Mouse (Mus musculus) gastrocnemius, postnatal 14 days (tissue): ENCODE results near the gene Rad23b. TPM values are rescaled to one million over a fixed set of nuclear protein-coding genes. Genes with fewer than 3 reads are reported as not detected.
"Not testable (repeated sequence)": the region's sequence is repeated elsewhere in the genome, so short reads cannot be mapped to it uniquely, and the experiment has no call there.

Experiments used
- DNase-seq: peaks from one replicate; pipeline ENCODE4 v3.0.0; 2021; ENCODE audit warnings: mixed read lengths
- intact Hi-C: fragments of 180-260 bp; cut with DNase I; formaldehyde crosslinking; loops from one replicate; pipeline ENCODE4 v1.15.1; 2025; ENCODE audit warnings: low total_unique reads
- long read RNA-seq, 2 experiments: library from polyadenylated mRNA; stranded (forward); transcript quantifications; one replicate each; pipeline ENCODE4 v2.0.0; 2021
- total RNA-seq, 2 experiments: library from RNA; stranded (reverse); gene quantifications; 2 replicates each; pipeline ENCODE4 v1.2.3; 2021

Gene Rad23b
- 100 to 1,000 TPM in 1 of 2 experiments, 10 to 100 TPM in 1; 97.2 to 114 TPM for total RNA-seq
- long read RNA-seq, experiment 1, transcript Rad23b-201 (10 exons, 3,810 nt): major isoform, 27 of 35 reads
- long read RNA-seq, experiment 1, partial matches to known transcripts: 6 of 35 reads
- long read RNA-seq, experiment 1, other reads (novel, unspliced or antisense): 2 of 35 reads
- long read RNA-seq, experiment 2, transcript Rad23b-201 (10 exons, 3,810 nt): major isoform, 36 of 48 reads
- long read RNA-seq, experiment 2, partial matches to known transcripts: 10 of 48 reads
- long read RNA-seq, experiment 2, other reads (novel, unspliced or antisense): 2 of 48 reads

- DNase-seq: peak; percentile 100
- intact Hi-C loops: no loop called here
These were observed at the start of gene Rad23b for GRCm38 (mm10) chr4:55349452-55350218. Gene Rad23b (plus strand): TSS chr4:55350043.

- intact Hi-C loops: no loop called here
- DNase-seq: no peak
These were observed 45.7 kb upstream of the Rad23b start for GRCm38 (mm10) chr4:55304121-55304520.

GRCm38 (mm10) chr4:55306636-55307035 is 43.2 kb upstream of the Rad23b start:
- DNase-seq: no peak

GRCm38 (mm10) chr4:55316726-55317125 is 33.1 kb upstream of the Rad23b start:
- intact Hi-C loops: no loop called here
- no peak for DNase-seq

More at GRCm38 (mm10) chr4:55306636-55307035, 43.2 kb upstream of the Rad23b start:
- intact Hi-C loops: no loop called here

- DNase-seq, intact Hi-C loops: not testable (repeated sequence)
These were observed 31.5 kb upstream of the Rad23b start for GRCm38 (mm10) chr4:55318350-55318749.

- no peak for DNase-seq
- intact Hi-C loops: no loop called here
These were observed 23.9 kb upstream of the Rad23b start for GRCm38 (mm10) chr4:55325786-55326518.

GRCm38 (mm10) chr4:55327508-55327907 is 22.3 kb upstream of the Rad23b start:
- intact Hi-C loops: no loop called here
- no peak for DNase-seq

- DNase-seq: no peak
- intact Hi-C loops: no loop called here
These were observed 21.4 kb upstream of the Rad23b start for GRCm38 (mm10) chr4:55328471-55328870.

- intact Hi-C loops, DNase-seq: not testable (repeated sequence)
These were observed 20.9 kb upstream of the Rad23b start for GRCm38 (mm10) chr4:55328928-55329327.

GRCm38 (mm10) chr4:55329621-55330346 is 20.1 kb upstream of the Rad23b start:
- no peak for DNase-seq
- intact Hi-C loops: no loop called here

- no peak for DNase-seq
- intact Hi-C loops: no loop called here
These were observed 14.6 kb upstream of the Rad23b start for GRCm38 (mm10) chr4:55335030-55335770.

GRCm38 (mm10) chr4:55338905-55339304 is 10.9 kb upstream of the Rad23b start:
- intact Hi-C loops: no loop called here
- DNase-seq: no peak

- no peak for DNase-seq
- intact Hi-C loops: no loop called here
These were observed 10.5 kb upstream of the Rad23b start for GRCm38 (mm10) chr4:55339388-55339787.

GRCm38 (mm10) chr4:55341797-55342196 is 8.0 kb upstream of the Rad23b start:
- DNase-seq: no peak
- intact Hi-C loops: no loop called here

- no peak for DNase-seq
- intact Hi-C loops: no loop called here
These were observed 7.2 kb upstream of the Rad23b start for GRCm38 (mm10) chr4:55342602-55343001.

GRCm38 (mm10) chr4:55343287-55343686 is 6.6 kb upstream of the Rad23b start:
- intact Hi-C loops: no loop called here
- DNase-seq: no peak

- DNase-seq: no peak
- intact Hi-C loops: no loop called here
These were observed 938 bp upstream of the Rad23b start for GRCm38 (mm10) chr4:55348759-55349451.

- intact Hi-C loops: no loop called here
- peak; percentile 48 for DNase-seq
These were observed 532 bp downstream of the Rad23b start for GRCm38 (mm10) chr4:55350219-55350931.
